Mouse (Mus musculus): ENCODE data around the gene Gpx3.

GRCm38 (mm10) chr11:54929744-54930143, 27.5 kb downstream of the Gpx3 start:
- no peak for TF ChIP-seq POLR2A (IDR thresholded peaks at IDR 0.05; ENCODE audit: low read depth, low read length)
- no peak for TF ChIP-seq CTCF (IDR thresholded peaks at IDR 0.05; ENCODE audit: extremely low read depth, insufficient read depth, insufficient read length, insufficient replicate concordance)
